25 mouse cellular contexts compared by ENCODE assay signal in the genomic region with DNA sequence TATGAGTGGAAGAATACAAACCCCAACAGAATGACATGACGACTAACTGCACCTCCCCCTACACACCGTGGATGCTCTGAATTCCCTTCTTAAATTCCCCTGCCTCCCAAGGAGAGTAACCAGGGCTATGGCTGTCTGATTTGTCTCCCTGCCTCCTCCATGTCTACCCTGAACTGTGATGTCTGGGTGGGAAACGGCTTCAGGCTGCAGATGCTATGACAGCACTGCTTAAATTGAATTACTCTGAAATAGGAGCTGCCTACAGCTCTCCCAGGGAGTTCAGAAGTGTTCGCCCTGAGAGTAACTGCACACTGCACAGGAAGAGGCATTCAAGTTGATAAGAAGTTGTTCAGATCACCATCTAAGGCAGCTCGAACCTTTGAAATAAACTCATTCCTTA. TPM values are rescaled to one million over a fixed set of nuclear protein-coding genes. Genes with fewer than 3 reads are reported as not detected.
DNase-seq lines count a peak whose midpoint lies in the region; ATAC-seq and TF ChIP-seq lines count a peak whose summit lies in the region.
"Had no signal": no experiment of that assay in that cellular context is flagged by ENCODE, and none has a peak within 500 bp of the region (broad histone marks: within the 10 kb centered on the region; RNA-seq: fewer than 3 reads in every experiment).

No protein-coding gene starts in this region.

- no peaks in the 10 kb centered on the region for H3K9me3 ChIP-seq in kidney, postnatal 0 days (replicated peaks; ENCODE audit: low read length)
- H3K9me3 ChIP-seq in embryonic facial prominence, embryonic 12.5 days = no peaks in the 10 kb centered on the region
- H3K9me3 ChIP-seq: embryonic facial prominence, embryonic 15.5 days; forebrain, embryonic 10.5 days; heart, embryonic 13.5 days; hindbrain, embryonic 15.5 days had no signal

- peak; percentile 69; the same call in 1 of the 2 replicates for ATAC-seq in kidney, postnatal 0 days (replicated peaks; ENCODE audit: low FRiP score, low read depth)
- peak; percentile 72; the same call in 1 of the 2 replicates for ATAC-seq in embryonic facial prominence, embryonic 12.5 days (ENCODE audit: insufficient number of reproducible peaks, insufficient read depth, low FRiP score, low TSS enrichment)
- ATAC-seq: forebrain, embryonic 14.5 days had no signal

- no peak overlapping the region for H3K4me2 ChIP-seq in kidney, postnatal 0 days (ENCODE audit: low read length)
- no peak overlapping the region for H3K4me2 ChIP-seq in embryonic facial prominence, embryonic 12.5 days (replicated peaks)
- H3K4me2 ChIP-seq: embryonic facial prominence, embryonic 15.5 days; heart, embryonic 13.5 days; hindbrain, embryonic 15.5 days had no signal

- WGBS in kidney, postnatal 0 days = 13% methylated on average over 5 of the region's 5 CpGs
- 15% methylated on average over 5 of the region's 5 CpGs for WGBS in embryonic facial prominence, embryonic 12.5 days

- H3K4me3 ChIP-seq in kidney, postnatal 0 days (replicated peaks; ENCODE audit: low read depth, low read length) = no peak overlapping the region
- H3K4me3 ChIP-seq in embryonic facial prominence, embryonic 12.5 days = no peak overlapping the region
- H3K4me3 ChIP-seq: embryonic facial prominence, embryonic 15.5 days; erythroblast, embryonic 14.5 days; forebrain, embryonic 10.5 days; gastrocnemius, adult 2 months; heart, embryonic 13.5 days; hindbrain, embryonic 15.5 days had no signal

- no peak overlapping the region for H3K27ac ChIP-seq in kidney, postnatal 0 days
- 0 out of 2 replicates have a peak overlapping the region, but pooled peaks have one; percentile 36 for H3K27ac ChIP-seq in embryonic facial prominence, embryonic 12.5 days
- H3K27ac ChIP-seq: embryonic facial prominence, embryonic 15.5 days; forebrain, embryonic 10.5 days; gastrocnemius, adult 2 months; heart, embryonic 13.5 days; hindbrain, embryonic 15.5 days had no signal

- TF ChIP-seq CTCF in kidney, postnatal 0 days (IDR thresholded peaks at IDR 0.05; ENCODE audit: low read depth) = no peak

- DNase-seq in kidney, postnatal 0 days (ENCODE audit: low spot score) = peak; percentile 78
- no peak for DNase-seq in kidney, postnatal 4 days
- DNase-seq in embryo, embryonic 10.5 days (ENCODE audit: low spot score) = peak; percentile 36
- peak; percentile 7 for DNase-seq in embryo, embryonic 11.5 days (ENCODE audit: low read depth, low spot score)
- DNase-seq in adrenal gland, postnatal 4 days (ENCODE audit: low spot score in 2 of 2) = no peak
- no peak for DNase-seq in layer of hippocampus, postnatal 36 days
- DNase-seq in lung, postnatal 14 days = no peak
- DNase-seq: adrenal gland, adult 2 months; adrenal gland, postnatal 25 days; cerebellum, adult 2 months; cerebellum, postnatal 10 days; gastrocnemius, adult 2 months; gastrocnemius, postnatal 25 days; heart, postnatal 36 days had no signal

- no peaks in the 10 kb centered on the region for H3K36me3 ChIP-seq in kidney, postnatal 0 days (ENCODE audit: insufficient read depth, low read length)
- H3K36me3 ChIP-seq in embryonic facial prominence, embryonic 12.5 days = no peaks in the 10 kb centered on the region
- H3K36me3 ChIP-seq: embryonic facial prominence, embryonic 15.5 days; forebrain, embryonic 10.5 days; heart, embryonic 13.5 days; hindbrain, embryonic 15.5 days had no signal

- H3K27me3 ChIP-seq in kidney, postnatal 0 days (ENCODE audit: insufficient read depth, low read length) = no peaks in the 10 kb centered on the region
- no peaks in the 10 kb centered on the region for H3K27me3 ChIP-seq in embryonic facial prominence, embryonic 12.5 days
- H3K27me3 ChIP-seq: embryonic facial prominence, embryonic 15.5 days; heart, embryonic 13.5 days; hindbrain, embryonic 15.5 days had no signal

- no peak overlapping the region for H3K9ac ChIP-seq in kidney, postnatal 0 days (ENCODE audit: low read depth, low read length)
- H3K9ac ChIP-seq in embryonic facial prominence, embryonic 12.5 days = no peak overlapping the region
- H3K9ac ChIP-seq: embryonic facial prominence, embryonic 15.5 days; heart, embryonic 13.5 days; hindbrain, embryonic 15.5 days had no signal

- no peaks in the 10 kb centered on the region for H3K4me1 ChIP-seq in kidney, postnatal 0 days (replicated peaks; ENCODE audit: insufficient read depth, low read length)
- peaks cover 9% of the 10 kb centered on the region for H3K4me1 ChIP-seq in embryonic facial prominence, embryonic 12.5 days
- H3K4me1 ChIP-seq: embryonic facial prominence, embryonic 15.5 days; heart, embryonic 13.5 days; hindbrain, embryonic 15.5 days had no signal

RNA-seq across cellular contexts. Expression of gene Prr23a1, which starts 12.8 kb away (rescaled TPM):
- polyA plus RNA-seq in kidney, postnatal 0 days (2015; fragmentation: Nextera tagmentation; extraction: Ambion mirVana) = not detected in 2 replicates
- polyA plus RNA-seq in embryonic facial prominence, embryonic 12.5 days (2016; fragmentation: Nextera tagmentation; extraction: Ambion mirVana) = not detected in 2 replicates
- total RNA-seq in adrenal gland, postnatal 4 days (2021) = not detected
- not detected for total RNA-seq in layer of hippocampus, postnatal 36 days (2021)
- total RNA-seq: adrenal gland, adult 2 months; adrenal gland, postnatal 25 days; gastrocnemius, adult 2 months; gastrocnemius, postnatal 25 days; granulocyte monocyte progenitor cell, adult 5-6 weeks; heart, adult 8-10 months; heart, postnatal 36 days had no signal
- polyA plus RNA-seq: adrenal gland, adult 2 months; cerebellum, adult 2 months; embryonic facial prominence, embryonic 15.5 days; erythroblast, embryonic 14.5 days; heart, embryonic 13.5 days; heart, postnatal 0 days; hindbrain, embryonic 11.5 days had no signal

RNA-seq across cellular contexts. Expression of gene Prr23a2, which starts 26.8 kb away (rescaled TPM):
- not detected in 2 replicates for polyA plus RNA-seq in kidney, postnatal 0 days (2015; fragmentation: Nextera tagmentation; extraction: Ambion mirVana)
- not detected in 2 replicates for polyA plus RNA-seq in embryonic facial prominence, embryonic 12.5 days (2016; fragmentation: Nextera tagmentation; extraction: Ambion mirVana)
- total RNA-seq in adrenal gland, postnatal 4 days (2021) = not detected
- total RNA-seq in layer of hippocampus, postnatal 36 days (2021) = not detected
- total RNA-seq: adrenal gland, adult 2 months; adrenal gland, postnatal 25 days; gastrocnemius, adult 2 months; gastrocnemius, postnatal 25 days; granulocyte monocyte progenitor cell, adult 5-6 weeks; heart, adult 8-10 months; heart, postnatal 36 days had no signal
- polyA plus RNA-seq: adrenal gland, adult 2 months; cerebellum, adult 2 months; embryonic facial prominence, embryonic 15.5 days; erythroblast, embryonic 14.5 days; forebrain, embryonic 10.5 days; forebrain, embryonic 14.5 days; heart, embryonic 13.5 days; heart, postnatal 0 days; hindbrain, embryonic 11.5 days; hindbrain, embryonic 15.5 days had no signal

RNA-seq across cellular contexts. Expression of gene Prr23a3, which starts 35.1 kb away (rescaled TPM):
- not detected in 2 replicates for polyA plus RNA-seq in kidney, postnatal 0 days (2015; fragmentation: Nextera tagmentation; extraction: Ambion mirVana)
- polyA plus RNA-seq in embryonic facial prominence, embryonic 12.5 days (2016; fragmentation: Nextera tagmentation; extraction: Ambion mirVana) = 0.24 TPM in 1 of 2 replicates, not detected in the other
- not detected for total RNA-seq in adrenal gland, postnatal 4 days (2021)
- total RNA-seq in layer of hippocampus, postnatal 36 days (2021) = not detected
- total RNA-seq: adrenal gland, adult 2 months; adrenal gland, postnatal 25 days; gastrocnemius, adult 2 months; gastrocnemius, postnatal 25 days; granulocyte monocyte progenitor cell, adult 5-6 weeks; heart, adult 8-10 months; heart, postnatal 36 days had no signal
- polyA plus RNA-seq: adrenal gland, adult 2 months; cerebellum, adult 2 months; erythroblast, embryonic 14.5 days; forebrain, embryonic 14.5 days; heart, embryonic 13.5 days; heart, postnatal 0 days; hindbrain, embryonic 11.5 days; hindbrain, embryonic 15.5 days had no signal

Comparison
In these comparisons a context has a peak if more than half of its experiments do, and no peak if none do; other contexts are left out.
1. DNase-seq: peak in kidney, postnatal 0 days (single experiment), embryo, embryonic 10.5 days (single experiment) and embryo, embryonic 11.5 days (single experiment); none in kidney, postnatal 4 days (0 of 2), adrenal gland, postnatal 4 days (0 of 2), layer of hippocampus, postnatal 36 days (0 of 2) and lung, postnatal 14 days (single experiment).